Mouse (Mus musculus): Measurements from ENCODE around the gene Ccdc63.

DNA sequence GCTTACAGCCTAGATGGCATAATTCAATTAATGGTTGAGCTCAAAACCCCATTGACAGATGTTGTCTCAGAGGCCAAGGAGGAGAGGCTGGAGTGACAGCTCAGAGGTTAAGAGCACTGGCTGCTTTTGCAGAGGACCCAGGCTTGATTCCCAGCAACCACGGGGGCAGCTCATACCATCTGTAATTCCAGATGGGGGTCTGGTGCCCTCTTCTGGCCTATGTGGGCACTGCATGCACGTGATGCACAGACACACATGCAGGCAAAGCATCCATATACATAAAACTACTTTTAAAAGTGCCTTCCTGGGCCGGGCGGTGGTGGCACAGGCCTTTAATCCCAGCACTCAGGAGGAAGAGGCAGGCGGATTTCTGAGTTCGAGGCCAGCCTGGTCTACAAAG is 24.4 kb downstream of the Ccdc63 start:
- TF ChIP-seq GATA1 (IDR thresholded peaks at IDR 0.05; ENCODE audit: low read length): no peak
- no peak for TF ChIP-seq TAL1 (IDR thresholded peaks at IDR 0.05; ENCODE audit: low read length)
